Mouse (Mus musculus) heart, embryonic 15.5 days (tissue): ENCODE results near the gene Slc25a12. TPM values are rescaled to one million over a fixed set of nuclear protein-coding genes. Genes with fewer than 3 reads are reported as not detected.

ENCODE experiments used
- ATAC-seq: fragments of 200-750 bp; cut with Nextera tagmentation; replicated peaks from 2 replicates; pipeline ENCODE4 v1.8.0; 2017; ENCODE audit warnings: low read depth, moderate TSS enrichment; ENCODE audit not compliant: insufficient number of reproducible peaks, insufficient read depth, low FRiP score
- H3K27ac ChIP-seq: fragments of 300-500 bp; sonication (generic); 2 replicates; pipeline ENCODE4 v1.5.1; 2015; ENCODE audit warnings: mild to moderate bottlenecking, inconsistent platforms
- H3K27me3 ChIP-seq: fragments of 300-500 bp; sonication (generic); 2 replicates; pipeline ENCODE4 v1.6.1; 2015; ENCODE audit warnings: inconsistent platforms
- H3K36me3 ChIP-seq: fragments of 300-500 bp; sonication (generic); 2 replicates; pipeline ENCODE4 v1.6.1; 2015; ENCODE audit warnings: mild to moderate bottlenecking, inconsistent platforms
- H3K4me1 ChIP-seq: fragments of 300-500 bp; sonication (generic); replicated peaks from 2 replicates; pipeline ENCODE4 v1.6.1; 2015; ENCODE audit warnings: inconsistent platforms
- H3K4me2 ChIP-seq: fragments of 300-500 bp; sonication (generic); 2 replicates; pipeline ENCODE4 v1.6.1; 2015; ENCODE audit warnings: inconsistent platforms, mild to moderate bottlenecking, moderate library complexity
- H3K4me3 ChIP-seq: fragments of 300-500 bp; sonication (generic); 2 replicates; pipeline ENCODE4 v1.5.1; 2015; ENCODE audit warnings: mild to moderate bottlenecking, inconsistent platforms
- H3K9ac ChIP-seq: fragments of 300-500 bp; sonication (generic); 2 replicates; pipeline ENCODE4 v1.6.1; 2015; ENCODE audit warnings: mild to moderate bottlenecking, inconsistent platforms
- H3K9me3 ChIP-seq: fragments of 300-500 bp; sonication (generic); replicated peaks from 2 replicates; pipeline ENCODE4 v1.6.1; 2016; ENCODE audit warnings: inconsistent platforms
- WGBS: fragments of 180-500 bp; shearing (Covaris S2); methylation state at CpG from one replicate; pipeline ENCODE4 v1.1.7; 2015; ENCODE audit warnings: mixed read lengths; 5-methylcytosine and 5-hydroxymethylcytosine counted together
- polyA plus RNA-seq: library from polyadenylated mRNA; unstranded; fragments of >200 nt; fragmentation: Nextera tagmentation; extraction: Ambion mirVana; gene quantifications from 2 replicates; pipeline ENCODE4 v1.2.1, GENCODE M21; 2015

The Slc25a12 gene
- polyA plus RNA-seq, 1 experiment from 2014 or later: 107 TPM

- Histone ChIP-seq H3K9ac (no peak overlapping the region), H3K4me3 (no peak overlapping the region), H3K4me1 (0 out of 2 replicates have a peak, but pooled peaks cover 3% of the 10 kb centered on the region), H3K4me2 (no peak overlapping the region), H3K36me3 (peaks cover 24% of the 10 kb centered on the region), H3K9me3 (no peaks in the 10 kb centered on the region), H3K27me3 (no peaks in the 10 kb centered on the region), H3K27ac (no peak overlapping the region)
- WGBS: 54% methylated on average over 15 of the region's 15 CpGs
- no peak for ATAC-seq
Observed at GRCm38 (mm10) chr2:71328391-71329160, 39.0 kb downstream of the Slc25a12 start.

- ATAC-seq: no peak
- no peaks in the 10 kb centered on the region for H3K27me3 ChIP-seq
- 65% methylated on average over 2 of the region's 2 CpGs for WGBS
- peaks cover 22% of the 10 kb centered on the region for H3K36me3 ChIP-seq
- H3K4me2 ChIP-seq: no peak overlapping the region
- H3K4me1 ChIP-seq: 0 out of 2 replicates have a peak, but pooled peaks cover 3% of the 10 kb centered on the region
- no peak overlapping the region for H3K27ac ChIP-seq
- no peak overlapping the region for H3K4me3 ChIP-seq
- H3K9me3 ChIP-seq: no peaks in the 10 kb centered on the region
- H3K9ac ChIP-seq: no peak overlapping the region
Observed at GRCm38 (mm10) chr2:71327715-71328114, 39.8 kb downstream of the Slc25a12 start.

GRCm38 (mm10) chr2:71326766-71327464 is 40.6 kb downstream of the Slc25a12 start:
- WGBS: 74% methylated on average over 11 of the region's 11 CpGs
- H3K36me3 ChIP-seq: peaks cover 24% of the 10 kb centered on the region

GRCm38 (mm10) chr2:71323886-71324285 is 43.7 kb downstream of the Slc25a12 start:
- 90% methylated on average over 7 of the region's 7 CpGs for WGBS

More at GRCm38 (mm10) chr2:71326766-71327464, 40.6 kb downstream of the Slc25a12 start:
- H3K9me3 ChIP-seq: no peaks in the 10 kb centered on the region
- H3K27me3 ChIP-seq: no peaks in the 10 kb centered on the region
- H3K9ac ChIP-seq: no peak overlapping the region
- no peak for ATAC-seq
- no peak overlapping the region for H3K27ac ChIP-seq
- H3K4me1 ChIP-seq: 0 out of 2 replicates have a peak, but pooled peaks cover 3% of the 10 kb centered on the region
- no peak overlapping the region for H3K4me2 ChIP-seq
- no peak overlapping the region for H3K4me3 ChIP-seq

GRCm38 (mm10) chr2:71321486-71321885 is 46.1 kb downstream of the Slc25a12 start:
- peaks cover 44% of the 10 kb centered on the region for H3K36me3 ChIP-seq
- WGBS: 85% methylated on average over 3 of the region's 3 CpGs

More at GRCm38 (mm10) chr2:71323886-71324285, 43.7 kb downstream of the Slc25a12 start:
- H3K4me3 ChIP-seq: no peak overlapping the region
- peaks cover 29% of the 10 kb centered on the region for H3K36me3 ChIP-seq
- H3K27me3 ChIP-seq: no peaks in the 10 kb centered on the region
- H3K4me1 ChIP-seq: 0 out of 2 replicates have a peak, but pooled peaks cover 3% of the 10 kb centered on the region
- no peak overlapping the region for H3K27ac ChIP-seq
- no peak overlapping the region for H3K4me2 ChIP-seq
- no peak for ATAC-seq
- no peaks in the 10 kb centered on the region for H3K9me3 ChIP-seq
- no peak overlapping the region for H3K9ac ChIP-seq

GRCm38 (mm10) chr2:71316116-71316789 is 51.3 kb downstream of the Slc25a12 start:
- Histone ChIP-seq H3K4me1 (no peaks in the 10 kb centered on the region), H3K36me3 (peaks cover 53% of the 10 kb centered on the region), H3K9me3 (no peaks in the 10 kb centered on the region), H3K4me2 (no peak overlapping the region), H3K9ac (no peak overlapping the region), H3K27me3 (no peaks in the 10 kb centered on the region), H3K4me3 (no peak overlapping the region), H3K27ac (no peak overlapping the region)
- WGBS: 91% methylated on average over 3 of the region's 3 CpGs
- ATAC-seq: no peak

More at GRCm38 (mm10) chr2:71321486-71321885, 46.1 kb downstream of the Slc25a12 start:
- no peak overlapping the region for H3K4me3 ChIP-seq
- no peaks in the 10 kb centered on the region for H3K27me3 ChIP-seq
- no peak overlapping the region for H3K27ac ChIP-seq
- no peak overlapping the region for H3K4me2 ChIP-seq
- no peak for ATAC-seq
- H3K4me1 ChIP-seq: no peaks in the 10 kb centered on the region
- H3K9ac ChIP-seq: no peak overlapping the region
- no peaks in the 10 kb centered on the region for H3K9me3 ChIP-seq

DNA sequence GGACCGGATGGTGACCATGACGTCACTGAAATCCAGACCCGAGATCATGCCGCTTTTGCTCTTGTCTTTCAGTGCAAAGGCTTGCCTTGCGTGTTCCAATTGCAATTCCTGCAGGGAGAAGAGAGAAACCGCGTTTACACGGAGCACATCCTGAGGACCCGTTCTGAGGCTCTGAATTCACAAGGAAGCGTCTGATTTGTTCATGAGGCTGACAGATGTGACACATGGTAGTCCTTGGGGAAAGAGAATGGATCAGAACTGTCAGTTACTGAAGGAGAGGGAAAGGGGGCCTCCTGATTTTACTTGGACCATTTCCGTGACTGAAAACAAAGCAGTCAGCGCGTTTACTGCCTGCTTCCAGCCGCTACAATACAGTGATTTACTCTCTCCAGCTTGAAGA is 52.5 kb downstream of the Slc25a12 start:
- Histone ChIP-seq H3K4me1 (no peaks in the 10 kb centered on the region), H3K9me3 (no peaks in the 10 kb centered on the region), H3K9ac (no peak overlapping the region), H3K4me2 (no peak overlapping the region), H3K27me3 (no peaks in the 10 kb centered on the region), H3K27ac (no peak overlapping the region), H3K36me3 (peaks cover 60% of the 10 kb centered on the region), H3K4me3 (no peak overlapping the region)
- 73% methylated on average over 14 of the region's 14 CpGs for WGBS
- ATAC-seq: no peak

GRCm38 (mm10) chr2:71314080-71314479 is 53.5 kb downstream of the Slc25a12 start:
- H3K4me1 ChIP-seq: no peaks in the 10 kb centered on the region
- WGBS: 80% methylated on average over 6 of the region's 6 CpGs
- no peak overlapping the region for H3K4me3 ChIP-seq
- H3K27me3 ChIP-seq: no peaks in the 10 kb centered on the region
- no peak overlapping the region for H3K4me2 ChIP-seq
- H3K36me3 ChIP-seq: peaks cover 64% of the 10 kb centered on the region
- ATAC-seq: no peak
- no peaks in the 10 kb centered on the region for H3K9me3 ChIP-seq
- no peak overlapping the region for H3K9ac ChIP-seq
- H3K27ac ChIP-seq: no peak overlapping the region

DNA sequence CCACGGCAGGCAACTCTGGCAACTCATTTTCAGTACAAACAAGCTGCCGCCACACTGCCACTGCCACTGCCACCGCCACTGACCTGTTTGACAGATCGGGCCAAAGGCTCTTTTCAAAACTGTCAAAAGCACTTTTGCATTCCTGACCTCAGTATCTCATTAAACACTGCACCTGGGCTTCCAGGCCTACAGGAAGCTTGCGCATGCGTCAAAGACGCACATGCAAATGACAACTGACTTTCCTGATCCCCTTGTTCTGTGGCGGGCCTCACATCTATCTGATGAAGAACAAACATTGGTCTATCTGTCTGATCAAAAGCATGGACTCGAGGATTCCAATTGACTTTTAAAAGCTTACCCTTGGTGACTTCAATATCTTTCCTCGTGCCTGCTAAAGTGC is 55.5 kb downstream of the Slc25a12 start:
- Histone ChIP-seq H3K9me3 (no peaks in the 10 kb centered on the region), H3K4me3 (no peak overlapping the region), H3K9ac (no peak overlapping the region), H3K4me1 (no peaks in the 10 kb centered on the region), H3K36me3 (peaks cover 64% of the 10 kb centered on the region), H3K27me3 (no peaks in the 10 kb centered on the region), H3K27ac (no peak overlapping the region), H3K4me2 (no peak overlapping the region)
- WGBS: 73% methylated on average over 10 of the region's 10 CpGs
- no peak for ATAC-seq

GRCm38 (mm10) chr2:71309726-71310125 is 57.8 kb downstream of the Slc25a12 start:
- Histone ChIP-seq H3K27ac (no peak overlapping the region), H3K27me3 (no peaks in the 10 kb centered on the region), H3K4me1 (peaks cover 1% of the 10 kb centered on the region; the same call in 1 of the 2 replicates), H3K9ac (no peak overlapping the region), H3K4me3 (no peak overlapping the region), H3K36me3 (peaks cover 68% of the 10 kb centered on the region), H3K9me3 (no peaks in the 10 kb centered on the region), H3K4me2 (no peak overlapping the region)
- no peak for ATAC-seq
- 61% methylated on average over 2 of the region's 2 CpGs for WGBS

DNA sequence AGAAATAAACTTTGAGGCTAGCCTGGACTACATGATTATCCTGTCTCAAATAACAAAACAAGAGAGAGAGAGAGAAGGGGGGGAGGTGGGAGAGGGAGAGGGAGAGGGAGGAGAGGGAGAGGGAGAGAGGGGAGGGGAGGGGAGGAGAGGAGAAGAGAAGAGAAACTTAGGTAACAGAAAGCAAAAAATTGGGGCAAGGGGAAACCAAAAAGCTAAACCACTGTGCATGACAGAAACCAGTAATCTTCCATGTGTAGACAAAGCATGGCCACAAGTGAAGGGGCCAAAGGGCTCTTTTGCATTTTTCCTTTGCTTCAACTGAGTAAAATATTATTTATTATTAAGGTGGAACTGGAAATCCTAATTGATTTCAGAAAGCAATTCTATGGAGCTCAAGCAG is 61.2 kb downstream of the Slc25a12 start:
- H3K9ac ChIP-seq: no peak overlapping the region
- no peak for ATAC-seq
- H3K4me3 ChIP-seq: no peak overlapping the region
- H3K36me3 ChIP-seq: peaks cover 37% of the 10 kb centered on the region
- H3K27me3 ChIP-seq: no peaks in the 10 kb centered on the region
- H3K4me1 ChIP-seq: peaks cover 17% of the 10 kb centered on the region
- no peaks in the 10 kb centered on the region for H3K9me3 ChIP-seq
- no peak overlapping the region for H3K4me2 ChIP-seq
- no peak overlapping the region for H3K27ac ChIP-seq
